ENCODE assay signal across 8 mouse cellular contexts in genomic region chr3:33824135-33824946, GRCm38 (mm10). TPM values are rescaled to one million over a fixed set of nuclear protein-coding genes. Genes with fewer than 3 reads are reported as not detected.
DNase-seq lines count a peak whose midpoint lies in the region; ATAC-seq lines count a peak whose summit lies in the region.

No protein-coding gene starts in this region.

- no peak overlapping the region for H3K4me3 ChIP-seq in neural tube, embryonic 11.5 days (ENCODE audit: low read depth, low read length)
- H3K4me3 ChIP-seq in forebrain, embryonic 14.5 days (ENCODE audit: low read depth, low read length), result no peak overlapping the region

- no peak for ATAC-seq in neural tube, embryonic 11.5 days (ENCODE audit: insufficient read depth, low FRiP score, low TSS enrichment)
- ATAC-seq in forebrain, embryonic 14.5 days, result peak; percentile 81
- 0 out of 2 replicates have a peak, but pooled peaks have one; percentile 68 for ATAC-seq in monocyte, adult 5-6 weeks (replicated peaks; ENCODE audit: insufficient number of reproducible peaks, low FRiP score, low TSS enrichment, poor library complexity, severe bottlenecking)

- no peaks in the 10 kb centered on the region for H3K27me3 ChIP-seq in neural tube, embryonic 11.5 days (ENCODE audit: control insufficient read depth, insufficient read depth, low read length)
- no peaks in the 10 kb centered on the region for H3K27me3 ChIP-seq in forebrain, embryonic 14.5 days (replicated peaks; ENCODE audit: control insufficient read depth, insufficient read depth, low read length)

- no peak overlapping the region for H3K4me2 ChIP-seq in neural tube, embryonic 11.5 days (ENCODE audit: low read depth)
- no peak overlapping the region for H3K4me2 ChIP-seq in forebrain, embryonic 14.5 days (ENCODE audit: low read length)

- DNase-seq in neural tube, embryonic 11.5 days (ENCODE audit: low spot score), result peak; percentile 48
- DNase-seq in neural tube, embryonic 10.5 days (ENCODE audit: extremely low spot score, low spot score), result no peak
- DNase-seq in Muller cell, postnatal 12 days (ENCODE audit: inconsistent ontology term), result peak; percentile 33
- DNase-seq in cerebellum, adult 11 months, result peak; percentile 20
- DNase-seq in forebrain, embryonic 14.5 days (ENCODE audit: low spot score), result peak; percentile 80
- peak; percentile 51 to 52 for DNase-seq in kidney, postnatal 25 days
- no peak for DNase-seq in frontal cortex, postnatal 14 days (ENCODE audit: low spot score in 2 of 2)

- H3K9ac ChIP-seq in neural tube, embryonic 11.5 days (ENCODE audit: low read length), result no peak overlapping the region
- no peak overlapping the region for H3K9ac ChIP-seq in forebrain, embryonic 14.5 days (ENCODE audit: low read length)

- no peak overlapping the region for H3K27ac ChIP-seq in neural tube, embryonic 11.5 days (ENCODE audit: low read depth, low read length)
- no peak overlapping the region for H3K27ac ChIP-seq in forebrain, embryonic 14.5 days (ENCODE audit: low read depth, low read length)

- H3K9me3 ChIP-seq in neural tube, embryonic 11.5 days (ENCODE audit: control insufficient read depth, low read length), result no peaks in the 10 kb centered on the region
- H3K9me3 ChIP-seq in forebrain, embryonic 14.5 days (replicated peaks; ENCODE audit: control insufficient read depth, low read length), result no peaks in the 10 kb centered on the region

- WGBS in neural tube, embryonic 11.5 days, result 48% methylated on average over 9 of the region's 9 CpGs
- WGBS in forebrain, embryonic 14.5 days, result 42% methylated on average over 9 of the region's 9 CpGs

- no peaks in the 10 kb centered on the region for H3K4me1 ChIP-seq in neural tube, embryonic 11.5 days (ENCODE audit: control insufficient read depth, insufficient read depth, low read length)
- no peaks in the 10 kb centered on the region for H3K4me1 ChIP-seq in forebrain, embryonic 14.5 days (ENCODE audit: control insufficient read depth, insufficient read depth, low read length)

- no peaks in the 10 kb centered on the region for H3K36me3 ChIP-seq in neural tube, embryonic 11.5 days (ENCODE audit: control insufficient read depth, insufficient read depth, low read length)
- H3K36me3 ChIP-seq in forebrain, embryonic 14.5 days (ENCODE audit: control insufficient read depth, insufficient read depth, low read length), result no peaks in the 10 kb centered on the region

RNA-seq across cellular contexts. Expression of gene Ccdc39, which starts 19.8 kb away (rescaled TPM):
- polyA plus RNA-seq in neural tube, embryonic 11.5 days (2014; fragmentation: Nextera tagmentation; extraction: Ambion mirVana), result 7.4 and 7.6 TPM in 2 replicates
- 9.8 and 12.9 TPM in 2 replicates for polyA plus RNA-seq in forebrain, embryonic 14.5 days (2014; fragmentation: Nextera tagmentation; extraction: Ambion mirVana)
- total RNA-seq in monocyte, adult 5-6 weeks (2017), result 0.19 to 0.67 TPM (median 0.32 TPM) in 3 replicates

RNA-seq across cellular contexts. Expression of gene Ttc14, which starts 24.7 kb away (rescaled TPM):
- polyA plus RNA-seq in neural tube, embryonic 11.5 days (2014; fragmentation: Nextera tagmentation; extraction: Ambion mirVana), result 59.6 and 68.3 TPM in 2 replicates
- 59.4 and 65.9 TPM in 2 replicates for polyA plus RNA-seq in forebrain, embryonic 14.5 days (2014; fragmentation: Nextera tagmentation; extraction: Ambion mirVana)
- total RNA-seq in monocyte, adult 5-6 weeks (2017), result 123 to 199 TPM (median 133 TPM) in 3 replicates

Comparison
In these comparisons a context has a peak if more than half of its experiments do, and no peak if none do; other contexts are left out.
1. DNase-seq: peak in neural tube, embryonic 11.5 days (single experiment), Muller cell, postnatal 12 days (single experiment), cerebellum, adult 11 months (single experiment), forebrain, embryonic 14.5 days (single experiment) and kidney, postnatal 25 days (2 of 2); none in neural tube, embryonic 10.5 days (single experiment) and frontal cortex, postnatal 14 days (0 of 2).